Mouse (Mus musculus) spleen, adult 2 months (tissue): ENCODE results near the gene Nprl2.

Source experiments
- CTCF ChIP-seq: fragments of 200-500 bp; IDR thresholded peaks from 2 replicates; pipeline ENCODE4 v1.5.1; 2011; ENCODE audit warnings: mild to moderate bottlenecking, inconsistent platforms; ENCODE audit not compliant: insufficient read depth, insufficient read length, insufficient replicate concordance; ENCODE audit errors: extremely low read depth
- POLR2A ChIP-seq: fragments of 200-500 bp; IDR thresholded peaks from 2 replicates; pipeline ENCODE4 v1.6.1; 2011; ENCODE audit warnings: low read depth, low read length, inconsistent platforms

DNA sequence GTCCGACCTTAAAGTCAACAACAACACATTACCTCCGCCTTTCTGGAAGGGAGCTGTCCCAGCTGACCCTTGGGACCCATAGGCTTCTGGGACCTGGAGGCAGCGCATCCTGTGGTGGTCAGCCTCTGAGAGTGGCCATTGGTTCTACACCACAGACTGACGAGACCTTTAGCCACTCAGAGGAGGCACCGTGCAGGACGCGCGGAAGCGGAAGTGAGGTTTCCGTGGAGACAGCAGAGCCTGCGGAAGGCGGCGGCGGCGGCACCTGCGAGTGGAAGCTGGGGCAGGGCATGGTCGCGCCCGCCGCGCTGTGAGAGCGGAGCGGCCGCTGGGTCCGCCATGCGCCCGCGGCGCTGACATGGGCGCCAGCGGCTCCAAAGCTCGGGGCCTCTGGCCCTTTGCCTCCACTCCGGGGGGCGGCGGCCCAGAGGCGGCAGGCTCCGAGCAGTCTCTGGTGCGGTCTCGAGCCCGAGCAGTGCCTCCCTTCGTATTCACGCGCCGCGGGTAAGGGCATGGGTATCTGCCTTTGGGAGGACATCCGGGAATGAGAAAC lies 21.1 kb downstream of the Nprl2 start, which contains the start of gene Tusc2:
- TF ChIP-seq CTCF, result no peak
- TF ChIP-seq POLR2A, result peak; percentile 40; the same call in 1 of the 2 replicates
